In genomic region chr11:74648676-74649075, GRCm38 (mm10) we compare ENCODE assay signal across 8 mouse cellular contexts. TPM values are rescaled to one million over a fixed set of nuclear protein-coding genes. Genes with fewer than 3 reads are reported as not detected.
DNase-seq lines count a peak whose midpoint lies in the region; ATAC-seq and TF ChIP-seq lines count a peak whose summit lies in the region.

No protein-coding gene starts in this region.

- peak overlapping the region; percentile 64 for H3K4me2 ChIP-seq in heart, embryonic 16.5 days (ENCODE audit: low read depth, low read length)
- peak overlapping the region; percentile 97 for H3K4me2 ChIP-seq in hindbrain, embryonic 12.5 days (replicated peaks)
- H3K4me2 ChIP-seq in midbrain, embryonic 11.5 days, result peak overlapping the region; percentile 98

- no peak for TF ChIP-seq CTCF in bone marrow, adult 2 months (IDR thresholded peaks at IDR 0.05; ENCODE audit: control insufficient read depth, insufficient read depth, low read length)

- no peak for ATAC-seq in heart, embryonic 16.5 days (replicated peaks; ENCODE audit: extremely low read depth, insufficient read depth, low FRiP score)
- no peak; the same call in 1 of the 2 replicates for ATAC-seq in hindbrain, embryonic 12.5 days (ENCODE audit: low FRiP score)
- ATAC-seq in midbrain, embryonic 11.5 days (ENCODE audit: low FRiP score), result peak; percentile 38; the same call in 1 of the 2 replicates

- peak overlapping the region; percentile 88 for H3K27ac ChIP-seq in heart, embryonic 16.5 days (ENCODE audit: low read length)
- peak overlapping the region; percentile 66; the same call in 1 of the 2 replicates for H3K27ac ChIP-seq in bone marrow, adult 2 months (ENCODE audit: control insufficient read depth, insufficient read depth, low read depth, low read length, poor library complexity)
- peak overlapping the region; percentile 79 for H3K27ac ChIP-seq in hindbrain, embryonic 12.5 days
- peak overlapping the region; percentile 67 for H3K27ac ChIP-seq in midbrain, embryonic 11.5 days (ENCODE audit: low read depth, low read length)

- intact Hi-C loops in heart, postnatal 10 days (cut with DNase I), result no loop called here

- no peaks in the 10 kb centered on the region for H3K36me3 ChIP-seq in heart, embryonic 16.5 days (ENCODE audit: control insufficient read depth, insufficient read depth)
- H3K36me3 ChIP-seq in hindbrain, embryonic 12.5 days, result no peaks in the 10 kb centered on the region
- H3K36me3 ChIP-seq in midbrain, embryonic 11.5 days (ENCODE audit: control insufficient read depth, insufficient read depth, low read length), result no peaks in the 10 kb centered on the region

- H3K27me3 ChIP-seq in heart, embryonic 16.5 days (ENCODE audit: control insufficient read depth, insufficient read depth, low read length), result no peaks in the 10 kb centered on the region
- H3K27me3 ChIP-seq in hindbrain, embryonic 12.5 days, result no peaks in the 10 kb centered on the region
- no peaks in the 10 kb centered on the region for H3K27me3 ChIP-seq in midbrain, embryonic 11.5 days (ENCODE audit: control insufficient read depth, insufficient read depth, low read length)

- no peak for TF ChIP-seq POLR2A in bone marrow, adult 2 months (IDR thresholded peaks at IDR 0.05; ENCODE audit: borderline replicate concordance, control insufficient read depth, low read depth, low read length)

- 12% methylated on average over 1 of the region's 1 CpGs for WGBS in heart, embryonic 16.5 days
- 30% methylated on average over 1 of the region's 1 CpGs for WGBS in bone marrow, adult 2 months
- 5% methylated on average over 1 of the region's 1 CpGs for WGBS in hindbrain, embryonic 12.5 days
- 4% methylated on average over 1 of the region's 1 CpGs for WGBS in midbrain, embryonic 11.5 days

- H3K4me3 ChIP-seq in heart, embryonic 16.5 days (ENCODE audit: low read length), result peak overlapping the region; percentile 75
- H3K4me3 ChIP-seq in bone marrow, adult 2 months (replicated peaks; ENCODE audit: control insufficient read depth, low read depth, low read length), result peak overlapping the region; percentile 82
- H3K4me3 ChIP-seq in hindbrain, embryonic 12.5 days, result peak overlapping the region; percentile 98
- H3K4me3 ChIP-seq in midbrain, embryonic 11.5 days (ENCODE audit: low read depth, low read length), result peak overlapping the region; percentile 92

- H3K9me3 ChIP-seq in heart, embryonic 16.5 days (replicated peaks; ENCODE audit: control insufficient read depth, low read length), result no peaks in the 10 kb centered on the region
- H3K9me3 ChIP-seq in hindbrain, embryonic 12.5 days (replicated peaks), result no peaks in the 10 kb centered on the region
- no peaks in the 10 kb centered on the region for H3K9me3 ChIP-seq in midbrain, embryonic 11.5 days (ENCODE audit: control insufficient read depth, low read length)

- H3K9ac ChIP-seq in heart, embryonic 16.5 days (ENCODE audit: low read length), result peak overlapping the region; percentile 98
- peak overlapping the region; percentile 90 for H3K9ac ChIP-seq in hindbrain, embryonic 12.5 days
- H3K9ac ChIP-seq in midbrain, embryonic 11.5 days (ENCODE audit: low read length), result peak overlapping the region; percentile 86

- no peak for DNase-seq in heart, postnatal 10 days
- DNase-seq in midbrain, embryonic 11.5 days (ENCODE audit: low spot score, missing footprints), result no peak
- no peak for DNase-seq in adrenal gland, postnatal 4 days (ENCODE audit: low spot score in 2 of 2)
- no peak for DNase-seq in adrenal gland, adult (ENCODE audit: inconsistent age in 2 of 2, low spot score in 1 of 2)
- no peak for DNase-seq in cerebellum, postnatal 10 days

- H3K4me1 ChIP-seq in heart, embryonic 16.5 days (ENCODE audit: control insufficient read depth, insufficient read depth, low read length), result peaks cover 35% of the 10 kb centered on the region
- H3K4me1 ChIP-seq in bone marrow, adult 2 months (ENCODE audit: control insufficient read depth, insufficient read depth, low read length), result peaks cover 1% of the 10 kb centered on the region
- peaks cover 45% of the 10 kb centered on the region for H3K4me1 ChIP-seq in hindbrain, embryonic 12.5 days
- peaks cover 26% of the 10 kb centered on the region for H3K4me1 ChIP-seq in midbrain, embryonic 11.5 days (ENCODE audit: control insufficient read depth, insufficient read depth, low read length)

RNA-seq across cellular contexts. Expression of gene Cluh, which starts 0.6 kb away (rescaled TPM):
- 63.0 and 73.4 TPM in 2 replicates for polyA plus RNA-seq in heart, embryonic 16.5 days (2015; fragmentation: Nextera tagmentation; extraction: Ambion mirVana)
- 100 to 1,000 TPM; 234 to 237 TPM for total RNA-seq in heart, postnatal 10 days (2021)
- polyA plus RNA-seq in bone marrow, adult 2 months (2011; ENCODE audit: insufficient read depth, insufficient read length, low replicate concordance, missing spikeins), result 15.7 and 34.1 TPM in 2 replicates
- 21.3 and 22.1 TPM in 2 replicates for polyA plus RNA-seq in hindbrain, embryonic 12.5 days (2016; fragmentation: Nextera tagmentation; extraction: Ambion mirVana)
- 9.2 and 10.8 TPM in 2 replicates for polyA plus RNA-seq in midbrain, embryonic 11.5 days (2014; fragmentation: Nextera tagmentation; extraction: Ambion mirVana)
- total RNA-seq in adrenal gland, postnatal 4 days (2021), result 100 to 1,000 TPM; 217 to 220 TPM

RNA-seq across cellular contexts. Expression of gene Ccdc92b, which starts 29.3 kb away (rescaled TPM):
- polyA plus RNA-seq in heart, embryonic 16.5 days (2015; fragmentation: Nextera tagmentation; extraction: Ambion mirVana), result 0.26 and 0.34 TPM in 2 replicates
- total RNA-seq in heart, postnatal 10 days (2021), result under 1 TPM; 0.45 to 0.52 TPM
- polyA plus RNA-seq in bone marrow, adult 2 months (2011; ENCODE audit: insufficient read depth, insufficient read length, low replicate concordance, missing spikeins), result 8.2 and 9.7 TPM in 2 replicates
- 2.8 and 3.2 TPM in 2 replicates for polyA plus RNA-seq in hindbrain, embryonic 12.5 days (2016; fragmentation: Nextera tagmentation; extraction: Ambion mirVana)
- polyA plus RNA-seq in midbrain, embryonic 11.5 days (2014; fragmentation: Nextera tagmentation; extraction: Ambion mirVana), result 1.1 and 1.6 TPM in 2 replicates
- total RNA-seq in adrenal gland, postnatal 4 days (2021), result 1 to 10 TPM; 6.5 to 6.6 TPM

RNA-seq across cellular contexts. Expression of gene Rap1gap2, which starts 38.0 kb away (rescaled TPM):
- polyA plus RNA-seq in heart, embryonic 16.5 days (2015; fragmentation: Nextera tagmentation; extraction: Ambion mirVana), result 2.0 and 3.0 TPM in 2 replicates
- total RNA-seq in heart, postnatal 10 days (2021), result 10 to 100 TPM; 62.1 to 64.6 TPM
- polyA plus RNA-seq in bone marrow, adult 2 months (2011; ENCODE audit: insufficient read depth, insufficient read length, low replicate concordance, missing spikeins), result 3.4 and 9.9 TPM in 2 replicates
- polyA plus RNA-seq in hindbrain, embryonic 12.5 days (2016; fragmentation: Nextera tagmentation; extraction: Ambion mirVana), result 7.8 and 8.1 TPM in 2 replicates
- 2.5 TPM in 2 replicates for polyA plus RNA-seq in midbrain, embryonic 11.5 days (2014; fragmentation: Nextera tagmentation; extraction: Ambion mirVana)
- 10 to 100 TPM; 18.7 to 28.8 TPM for total RNA-seq in adrenal gland, postnatal 4 days (2021)
